Comparison of ENCODE assay signal across 25 mouse cellular contexts in genomic region chr15:102936279-102936972, GRCm38 (mm10). TPM values are rescaled to one million over a fixed set of nuclear protein-coding genes. Genes with fewer than 3 reads are reported as not detected.
DNase-seq lines count a peak whose midpoint lies in the region; ATAC-seq and TF ChIP-seq lines count a peak whose summit lies in the region.
"Had no signal": no experiment of that assay in that cellular context is flagged by ENCODE, and none has a peak within 500 bp of the region (broad histone marks: within the 10 kb centered on the region; RNA-seq: fewer than 3 reads in every experiment).

TSS of gene Hoxc12 (plus strand) at chr15:102936757.

- H3K4me2 ChIP-seq in heart, embryonic 15.5 days = no peak within 1 kb of the TSS
- H3K4me2 ChIP-seq in limb, embryonic 14.5 days (replicated peaks; ENCODE audit: low read depth, low read length, severe bottlenecking) = peak within 1 kb of the TSS; percentile 18; the same call in 1 of the 2 replicates
- H3K4me2 ChIP-seq: hindbrain, embryonic 14.5 days; midbrain, embryonic 11.5 days; stomach, embryonic 15.5 days had no signal

- H3K27me3 ChIP-seq in heart, embryonic 15.5 days = peaks cover 100% of the 10 kb centered on the region
- H3K27me3 ChIP-seq in E14TG2a.4 (ENCODE audit: insufficient read depth, low read length) = peaks cover 97% of the 10 kb centered on the region
- H3K27me3 ChIP-seq in embryonic facial prominence, embryonic 10.5 days (replicated peaks; ENCODE audit: low read depth, poor library complexity, severe bottlenecking) = peaks cover 100% of the 10 kb centered on the region
- H3K27me3 ChIP-seq in limb, embryonic 14.5 days (ENCODE audit: control insufficient read depth, insufficient read depth, low read length) = peaks cover 100% of the 10 kb centered on the region
- peaks cover 100% of the 10 kb centered on the region for H3K27me3 ChIP-seq in forebrain, embryonic 10.5 days (ENCODE audit: poor library complexity, severe bottlenecking)

- no peak for TF ChIP-seq CTCF in E14TG2a.4 (conservative IDR thresholded peaks at IDR 0.05; ENCODE audit: low read length)

- no peak for DNase-seq in heart, adult 18-20 months
- peak; percentile 60 for DNase-seq in embryonic facial prominence, embryonic 10.5 days (ENCODE audit: low spot score)
- no peak for DNase-seq in limb, embryonic 14.5 days (ENCODE audit: low spot score)
- DNase-seq in cerebellum, postnatal 10 days = no peak
- DNase-seq in forebrain, embryonic 10.5 days (ENCODE audit: extremely low spot score, low spot score) = no peak
- no peak for DNase-seq in adrenal gland, adult (ENCODE audit: inconsistent age in 2 of 2, low spot score in 1 of 2)
- DNase-seq: adrenal gland, postnatal 14 days; cerebellum, adult 18-20 months; gastrocnemius, postnatal 14 days; heart, postnatal 14 days; kidney, adult 18-20 months; kidney, postnatal 36 days; lung, postnatal 14 days; spleen, adult 18-20 months had no signal

- H3K36me3 ChIP-seq in heart, embryonic 15.5 days = no peaks in the 10 kb centered on the region
- H3K36me3 ChIP-seq in E14TG2a.4 (ENCODE audit: insufficient read depth, low read length) = no peaks in the 10 kb centered on the region
- no peaks in the 10 kb centered on the region for H3K36me3 ChIP-seq in embryonic facial prominence, embryonic 10.5 days (replicated peaks)
- H3K36me3 ChIP-seq in limb, embryonic 14.5 days (ENCODE audit: control insufficient read depth, insufficient read depth, low read length) = no peaks in the 10 kb centered on the region
- no peaks in the 10 kb centered on the region for H3K36me3 ChIP-seq in forebrain, embryonic 10.5 days (replicated peaks)
- H3K36me3 ChIP-seq: stomach, embryonic 15.5 days had no signal

- 0 out of 2 replicates have a peak within 1 kb of the TSS, but pooled peaks have one; percentile 10 for H3K4me3 ChIP-seq in heart, embryonic 15.5 days
- H3K4me3 ChIP-seq in E14TG2a.4 (replicated peaks; ENCODE audit: low read length) = peak within 1 kb of the TSS; percentile 71
- no peak within 1 kb of the TSS for H3K4me3 ChIP-seq in embryonic facial prominence, embryonic 10.5 days
- peak within 1 kb of the TSS; percentile 31 for H3K4me3 ChIP-seq in limb, embryonic 14.5 days (replicated peaks; ENCODE audit: low read length)
- no peak within 1 kb of the TSS for H3K4me3 ChIP-seq in forebrain, embryonic 10.5 days

- H3K27ac ChIP-seq in heart, embryonic 15.5 days = no peak within 1 kb of the TSS
- no peak within 1 kb of the TSS for H3K27ac ChIP-seq in embryonic facial prominence, embryonic 10.5 days (replicated peaks)
- no peak within 1 kb of the TSS for H3K27ac ChIP-seq in limb, embryonic 14.5 days (replicated peaks; ENCODE audit: low read depth, low read length)
- H3K27ac ChIP-seq in forebrain, embryonic 10.5 days = no peak within 1 kb of the TSS
- H3K27ac ChIP-seq: hindbrain, embryonic 14.5 days; stomach, embryonic 15.5 days had no signal

- no peak within 1 kb of the TSS for H3K9ac ChIP-seq in heart, embryonic 15.5 days
- no peak within 1 kb of the TSS for H3K9ac ChIP-seq in limb, embryonic 14.5 days (ENCODE audit: low read depth, low read length, severe bottlenecking)
- H3K9ac ChIP-seq: hindbrain, embryonic 14.5 days; stomach, embryonic 15.5 days had no signal

- WGBS in heart, embryonic 15.5 days = 1% methylated on average over 31 of the region's 31 CpGs
- 1% methylated on average over 31 of the region's 31 CpGs for WGBS in embryonic facial prominence, embryonic 10.5 days
- 5% methylated on average over 31 of the region's 31 CpGs for WGBS in limb, embryonic 14.5 days
- 1% methylated on average over 31 of the region's 31 CpGs for WGBS in forebrain, embryonic 10.5 days

- no peak for ATAC-seq in heart, embryonic 15.5 days (replicated peaks; ENCODE audit: insufficient number of reproducible peaks, insufficient read depth, low FRiP score, low read depth)
- no peak for ATAC-seq in limb, embryonic 14.5 days (ENCODE audit: low FRiP score, low read depth)

- peaks cover 10% of the 10 kb centered on the region; the same call in 1 of the 2 replicates for H3K4me1 ChIP-seq in heart, embryonic 15.5 days (replicated peaks)
- peaks cover 82% of the 10 kb centered on the region for H3K4me1 ChIP-seq in E14TG2a.4 (replicated peaks; ENCODE audit: low read depth, low read length)
- H3K4me1 ChIP-seq in embryonic facial prominence, embryonic 10.5 days = no peaks in the 10 kb centered on the region; the same call in 1 of the 2 replicates
- H3K4me1 ChIP-seq in limb, embryonic 14.5 days (ENCODE audit: control insufficient read depth, insufficient read depth, low read length) = peaks cover 5% of the 10 kb centered on the region
- peaks cover 9% of the 10 kb centered on the region for H3K4me1 ChIP-seq in forebrain, embryonic 10.5 days

- TF ChIP-seq POLR2A in limb, embryonic 14.5 days (IDR thresholded peaks at IDR 0.05; ENCODE audit: borderline replicate concordance, extremely low read depth, insufficient read depth, insufficient read length) = no peak

- no peaks in the 10 kb centered on the region for H3K9me3 ChIP-seq in heart, embryonic 15.5 days (replicated peaks)
- H3K9me3 ChIP-seq in E14TG2a.4 (ENCODE audit: low read length) = no peaks in the 10 kb centered on the region
- H3K9me3 ChIP-seq in embryonic facial prominence, embryonic 10.5 days = no peaks in the 10 kb centered on the region
- no peaks in the 10 kb centered on the region for H3K9me3 ChIP-seq in limb, embryonic 14.5 days (ENCODE audit: control insufficient read depth, low read length)
- no peaks in the 10 kb centered on the region for H3K9me3 ChIP-seq in forebrain, embryonic 10.5 days
- H3K9me3 ChIP-seq: stomach, embryonic 15.5 days had no signal

RNA-seq across cellular contexts. Expression of gene Hoxc12, which starts in this region (rescaled TPM):
- polyA plus RNA-seq in heart, embryonic 15.5 days (2015; fragmentation: Nextera tagmentation; extraction: Ambion mirVana) = not detected in 2 replicates
- total RNA-seq in heart, adult 18-20 months (2021) = not detected
- not detected in 2 replicates for polyA plus RNA-seq in embryonic facial prominence, embryonic 10.5 days (2016; fragmentation: Nextera tagmentation; extraction: Ambion mirVana)
- polyA plus RNA-seq in limb, embryonic 14.5 days (2012; rRNA removed) = 3.6 and 4.5 TPM in 2 replicates
- 4.0 and 4.2 TPM in 2 replicates for polyA plus RNA-seq in limb, embryonic 14.5 days (2014; fragmentation: Nextera tagmentation; extraction: Ambion mirVana)
- polyA plus RNA-seq in forebrain, embryonic 10.5 days (2016; fragmentation: Nextera tagmentation; extraction: Ambion mirVana) = not detected in 2 replicates
- total RNA-seq: adrenal gland, postnatal 14 days; heart, postnatal 14 days; layer of hippocampus, postnatal 14 days; left cerebral cortex, postnatal 36 days had no signal
- polyA plus RNA-seq: cortical plate, adult 2 months; embryonic facial prominence, embryonic 14.5 days; forebrain, embryonic 11.5 days; hindbrain, embryonic 14.5 days; liver, embryonic 16.5 days; midbrain, embryonic 11.5 days; stomach, embryonic 15.5 days had no signal

Comparison
In these comparisons a context has a peak if more than half of its experiments do, and no peak if none do; other contexts are left out.
1. Peak in DNase-seq in embryonic facial prominence, embryonic 10.5 days; RNA of the gene not detected or under 1 TPM.
2. H3K4me3 ChIP-seq: peak in heart, embryonic 15.5 days (single experiment), E14TG2a.4 (single experiment) and limb, embryonic 14.5 days (single experiment); none in embryonic facial prominence, embryonic 10.5 days (single experiment) and forebrain, embryonic 10.5 days (single experiment).